Mouse (Mus musculus) NIH3T3 (cell line): ENCODE results near the gene Krtap3-3.
"Not testable (repeated sequence)": the region's sequence is repeated elsewhere in the genome, so short reads cannot be mapped to it uniquely, and the experiment has no call there.

Source experiments
- DNase-seq: peaks from one replicate; pipeline ENCODE4 v3.0.0-alpha.2; 2012; ENCODE audit warnings: low read depth

Krtap3-3 gene

DNA sequence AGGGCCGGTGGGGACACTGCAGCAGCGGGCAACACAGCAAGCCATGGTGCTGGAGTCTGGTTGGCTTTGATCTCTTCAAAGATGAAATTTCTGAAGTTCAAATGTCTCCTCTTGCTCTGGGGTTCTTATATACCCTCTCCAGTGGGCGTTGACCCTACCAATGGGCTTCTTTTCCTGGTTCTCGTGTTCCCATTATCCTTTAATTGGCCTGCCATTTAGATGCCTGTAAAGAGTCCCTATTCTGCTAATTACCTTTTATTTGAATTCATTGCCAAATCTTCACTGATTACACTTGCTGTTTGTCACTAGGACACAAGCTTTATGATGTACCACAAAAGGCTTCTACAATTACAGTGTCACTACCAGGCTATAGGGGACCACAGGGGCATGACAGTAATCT is at the start of gene Krtap3-3:
Gene Krtap3-3 (minus strand): TSS at position 101 of the 400 bp plus-strand sequence.
- no peak for DNase-seq

DNA sequence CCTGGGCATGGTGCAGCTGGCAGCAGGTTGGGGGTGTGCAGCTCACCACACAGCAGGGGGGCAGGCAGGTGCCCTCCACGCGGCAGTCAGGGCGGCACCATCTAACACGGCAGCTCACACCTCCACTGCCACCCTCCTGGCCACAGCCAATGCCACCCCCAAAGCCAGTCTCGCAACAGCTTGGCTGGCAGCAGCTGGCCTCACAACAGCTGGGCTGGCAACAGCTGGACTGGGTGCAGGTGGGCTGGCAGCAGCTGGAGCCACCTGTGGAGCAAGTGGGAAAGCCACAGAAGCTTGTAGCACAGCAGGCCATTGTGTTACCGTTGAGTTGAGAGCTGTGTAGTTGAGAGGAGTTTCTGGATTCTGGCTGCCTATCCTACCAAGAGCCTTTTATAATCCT is 47.1 kb upstream of the Krtap3-3 start, which contains the start of gene Krtap9-3:
Gene Krtap9-3 (minus strand): TSS at position 364 of the 400 bp plus-strand sequence.
- DNase-seq = not testable (repeated sequence)

DNA sequence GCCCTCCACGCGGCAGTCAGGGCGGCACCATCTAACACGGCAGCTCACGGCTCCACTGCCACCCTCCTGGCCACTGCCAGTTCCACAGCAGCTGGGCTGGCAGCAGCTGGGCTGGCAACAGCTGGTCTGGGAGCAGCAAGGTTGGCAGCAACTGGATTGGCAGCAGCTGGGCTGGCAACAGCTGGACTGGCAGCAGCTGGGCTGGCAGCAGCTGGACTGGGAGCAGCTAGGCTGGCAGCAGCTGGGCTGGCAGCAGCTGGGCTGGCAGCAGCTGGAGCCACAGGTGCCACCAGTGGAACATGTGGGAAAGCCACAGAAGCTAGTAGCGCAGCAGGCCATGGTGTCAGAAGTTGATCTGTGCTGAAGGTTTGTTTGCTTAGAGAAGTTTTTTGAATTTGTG is 40.3 kb upstream of the Krtap3-3 start, which contains the start of gene Krtap1-3:
Gene Krtap1-3 (minus strand): TSS at position 359 of the 400 bp plus-strand sequence.
- no peak for DNase-seq

DNA sequence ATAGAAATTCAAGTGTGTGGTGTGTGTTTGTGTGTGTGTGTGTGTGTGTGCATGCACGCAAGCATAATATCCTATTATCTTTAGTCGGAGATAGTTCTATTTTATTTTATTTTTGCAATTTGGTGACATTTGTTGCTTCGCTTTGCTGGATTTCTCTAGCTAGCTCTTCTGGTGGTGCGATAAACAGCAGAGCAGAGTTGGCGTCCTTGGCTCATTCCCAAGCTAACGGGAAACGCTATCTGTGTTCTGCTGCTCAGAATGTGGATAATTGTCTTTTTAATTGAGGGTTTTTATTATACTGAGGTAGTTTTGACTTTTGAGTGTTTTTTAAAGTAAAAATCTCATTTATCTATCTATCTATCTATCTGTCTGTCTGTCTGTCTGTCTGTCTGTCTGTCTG is 34.4 kb upstream of the Krtap3-3 start:
- no peak for DNase-seq

DNA sequence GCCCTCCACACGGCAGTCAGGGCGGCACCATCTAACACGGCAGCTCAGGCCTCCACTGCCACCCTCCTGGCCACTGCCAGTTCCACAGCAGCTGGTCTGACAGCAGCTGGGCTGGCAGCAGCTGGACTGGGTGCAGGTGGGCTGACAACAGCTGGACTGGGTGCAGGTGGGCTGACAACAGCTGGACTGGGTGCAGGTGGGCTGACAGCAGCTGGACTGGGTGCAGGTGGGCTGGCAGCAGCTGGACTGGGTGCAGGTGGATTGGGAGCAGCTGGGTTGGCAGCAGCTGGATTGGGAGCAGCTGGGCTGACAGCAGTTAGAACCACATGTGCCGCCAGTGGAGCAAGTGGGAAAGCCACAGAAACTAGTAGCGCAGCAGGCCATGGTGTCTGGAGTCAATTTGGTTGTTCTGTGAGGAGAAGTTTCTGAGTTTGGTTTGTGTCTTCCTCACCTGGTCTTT is 32.6 kb upstream of the Krtap3-3 start, which contains the start of gene Krtap1-4:
Gene Krtap1-4 (minus strand): TSS at position 410 of the 460 bp plus-strand sequence.
- DNase-seq = no peak

DNA sequence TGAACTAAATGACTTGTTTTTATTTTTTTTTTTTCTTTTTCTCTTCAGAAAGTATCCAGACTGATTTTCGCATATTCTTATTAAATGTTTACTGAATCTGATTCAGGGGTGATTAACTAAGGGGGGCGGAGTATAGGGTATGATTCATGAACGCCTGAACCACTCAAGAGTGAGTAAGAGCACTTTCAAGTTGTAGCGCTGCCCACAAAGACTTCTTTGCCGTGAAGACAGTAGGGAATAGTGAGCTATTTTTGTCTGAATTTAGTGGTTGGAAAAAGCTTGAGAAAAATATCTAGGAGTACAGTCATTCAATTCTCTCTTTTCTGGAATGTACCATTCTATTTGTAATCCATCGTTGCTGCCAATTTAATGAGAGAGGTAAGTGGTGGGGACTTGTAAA is 30.9 kb upstream of the Krtap3-3 start:
- DNase-seq = peak; percentile 84

DNA sequence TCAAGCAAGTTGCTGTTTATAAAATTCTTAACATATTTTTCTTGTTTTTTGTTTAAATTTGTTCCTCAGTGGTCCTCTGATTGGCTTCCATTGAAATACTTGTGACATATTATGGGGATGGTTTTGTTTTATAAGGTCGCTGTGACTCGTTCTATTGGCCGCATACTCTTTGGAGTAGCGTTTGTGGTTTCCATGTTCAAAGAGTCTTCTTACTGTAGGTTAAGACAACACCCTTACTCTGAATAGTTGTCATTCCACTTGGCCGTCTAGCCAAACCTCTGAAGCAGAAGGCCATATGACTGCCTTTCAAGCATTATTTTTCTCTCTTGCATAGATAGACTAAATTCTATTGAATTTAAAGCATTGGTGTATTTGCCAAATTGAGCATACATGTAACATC is 30.4 kb upstream of the Krtap3-3 start:
- DNase-seq = peak; percentile 28

DNA sequence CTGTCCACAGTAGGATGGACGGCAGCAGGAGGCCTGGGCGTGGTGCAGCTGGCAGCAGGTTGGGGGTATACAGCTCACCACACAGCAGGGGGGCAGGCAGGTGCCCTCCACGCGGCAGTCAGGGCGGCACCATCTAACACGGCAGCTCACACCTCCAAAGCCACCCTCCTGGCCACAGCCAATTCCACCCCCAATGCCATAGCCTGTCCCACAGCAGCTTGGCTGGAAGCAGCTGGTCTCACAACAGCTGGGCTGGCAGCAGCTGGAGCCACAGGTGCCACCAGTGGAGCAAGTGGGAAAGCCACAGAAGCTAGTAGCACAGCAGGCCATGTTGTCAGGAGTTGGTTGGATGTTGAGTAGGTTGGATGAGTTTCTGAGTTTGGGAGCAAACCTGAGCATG is 30.0 kb upstream of the Krtap3-3 start, which contains the start of gene Krtap1-5:
Gene Krtap1-5 (minus strand): TSS at position 381 of the 400 bp plus-strand sequence.
- DNase-seq = no peak

DNA sequence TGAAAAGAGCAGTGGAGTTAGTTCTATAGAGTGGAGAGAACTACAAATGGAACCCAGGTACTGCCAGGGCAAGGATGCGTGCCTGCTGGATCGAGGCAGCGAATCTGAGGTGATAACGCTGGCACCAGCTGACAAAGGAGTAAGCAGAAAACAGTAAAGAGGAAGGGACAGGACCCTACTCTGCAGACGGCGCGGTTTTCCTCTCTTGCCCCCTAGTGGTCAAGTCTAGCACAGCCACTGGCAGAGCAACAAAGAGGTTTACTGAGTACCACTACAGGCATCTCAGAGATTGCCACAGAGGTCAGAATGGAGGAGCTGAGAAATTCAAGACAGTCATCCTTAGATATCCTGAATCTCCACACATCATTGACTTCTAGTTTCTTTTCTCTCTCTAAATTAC is 23.4 kb upstream of the Krtap3-3 start:
- peak; percentile 75 for DNase-seq

DNA sequence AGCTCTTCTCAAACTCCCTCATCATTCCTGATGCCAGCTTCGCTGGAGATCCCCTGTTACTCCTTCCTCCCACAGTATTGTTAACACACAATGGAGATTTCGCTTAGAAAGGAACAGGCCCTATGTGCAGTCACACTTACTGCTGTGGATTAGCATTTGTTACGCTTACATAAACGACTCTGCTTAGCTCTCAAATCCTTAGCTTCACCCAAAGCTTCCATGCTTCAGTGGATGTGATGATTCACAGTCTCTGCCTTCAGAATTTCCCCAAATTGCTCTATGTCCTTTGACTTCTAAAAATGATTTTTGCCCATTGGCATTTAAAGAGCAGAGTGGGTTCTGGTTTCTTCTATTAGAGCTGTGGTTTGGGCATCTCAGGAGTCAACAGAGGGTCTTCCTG is 22.5 kb upstream of the Krtap3-3 start:
- DNase-seq = peak; percentile 24

DNA sequence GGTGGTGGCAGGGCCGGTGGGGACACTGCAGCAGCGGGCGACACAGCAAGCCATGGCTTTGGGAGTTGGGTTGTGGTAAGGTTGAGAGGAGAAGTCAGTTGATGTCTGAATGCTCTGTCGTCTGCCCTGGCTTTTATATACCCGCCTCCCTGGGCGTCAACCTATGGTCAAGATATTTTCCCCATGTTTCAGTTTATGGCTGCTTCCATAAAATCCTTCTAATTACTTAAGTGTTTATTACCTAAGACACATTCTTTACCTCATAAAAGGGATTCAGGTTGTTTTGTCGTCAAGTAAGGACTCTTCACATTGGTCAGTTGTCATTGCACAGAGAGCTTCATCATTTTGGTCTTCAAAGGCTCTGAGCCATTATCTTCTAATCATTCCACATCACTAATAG is 15.9 kb upstream of the Krtap3-3 start, which contains the start of gene Krtap3-1:
Gene Krtap3-1 (minus strand): TSS at position 101 of the 400 bp plus-strand sequence.
- no peak for DNase-seq

DNA sequence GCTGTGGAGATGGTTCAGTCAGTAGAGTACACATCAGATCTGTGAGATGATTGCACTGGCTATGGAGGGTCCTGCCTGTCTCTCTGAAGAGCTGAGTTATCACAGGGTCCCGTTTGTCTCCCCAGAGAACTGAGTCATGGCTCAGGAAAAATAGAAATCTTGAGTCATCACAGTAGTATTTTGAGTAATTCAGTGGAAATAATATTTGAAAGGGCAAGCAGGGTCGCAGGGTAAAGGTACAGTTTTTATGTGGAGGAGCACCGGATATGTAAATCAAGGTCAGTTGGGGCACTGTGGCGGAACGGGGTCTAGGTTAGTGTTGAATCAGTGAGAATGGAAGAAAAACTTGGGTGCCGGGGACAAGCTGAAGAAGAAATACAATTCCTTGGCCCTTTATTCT is 11.9 kb upstream of the Krtap3-3 start:
- DNase-seq = no peak

DNA sequence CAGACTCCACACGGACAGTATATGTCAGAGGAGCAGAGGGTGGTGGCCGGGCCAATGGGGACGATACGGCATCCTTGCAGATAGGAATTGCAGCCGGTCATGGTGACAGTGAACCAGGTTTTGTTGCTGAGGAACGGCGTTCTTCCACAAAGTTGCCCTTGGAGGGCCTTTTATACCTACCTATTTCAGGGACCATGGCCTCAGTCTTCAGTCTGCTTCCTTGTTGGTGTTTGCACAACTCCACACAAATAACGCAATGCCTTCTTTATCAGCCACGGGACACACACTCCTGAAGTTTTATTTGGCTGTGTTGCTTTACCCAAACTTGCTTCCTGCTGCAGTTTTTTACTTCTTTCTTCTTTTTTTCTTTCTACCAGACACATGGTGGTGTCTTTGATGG is 8.7 kb upstream of the Krtap3-3 start, which contains the start of gene Gm11939:
Gene Gm11939 (minus strand): TSS at position 101 of the 400 bp plus-strand sequence.
- no peak for DNase-seq

DNA sequence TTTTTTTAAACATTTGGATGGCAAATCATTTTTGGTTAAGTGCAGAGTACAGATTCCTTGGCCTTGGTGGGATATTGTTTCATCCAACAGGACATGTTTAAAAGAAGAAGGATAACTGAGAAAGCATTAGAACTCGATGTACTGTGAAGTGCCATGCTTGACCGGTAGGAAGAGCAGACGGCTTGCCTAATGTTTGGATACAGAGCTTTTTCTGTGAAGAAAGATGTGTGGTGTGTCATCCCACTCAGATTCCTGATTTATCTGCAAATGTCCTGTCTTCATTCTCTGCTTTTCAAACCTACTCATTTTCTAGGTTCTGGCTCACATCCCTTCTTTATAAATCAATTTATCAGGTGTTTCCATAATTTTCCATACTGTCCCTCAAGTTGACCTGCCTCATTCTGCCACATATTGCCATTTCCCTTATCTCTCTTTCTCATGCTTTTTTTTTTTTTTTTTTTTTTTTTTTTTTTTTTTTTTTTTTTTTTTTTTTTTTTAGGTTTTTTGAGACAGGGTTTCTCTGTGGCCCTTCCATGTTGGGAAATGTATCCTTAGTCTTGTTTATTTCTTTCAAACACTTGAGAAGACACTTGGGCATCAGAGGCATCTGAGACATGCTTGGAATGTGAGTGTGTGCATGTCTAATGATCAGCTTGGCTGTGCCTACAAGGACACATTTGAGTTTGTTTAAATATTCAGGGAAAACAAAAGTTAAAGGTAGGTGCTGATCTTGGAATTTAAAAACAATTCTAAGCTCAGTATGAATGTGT is 7.5 kb upstream of the Krtap3-3 start:
- no peak for DNase-seq

DNA sequence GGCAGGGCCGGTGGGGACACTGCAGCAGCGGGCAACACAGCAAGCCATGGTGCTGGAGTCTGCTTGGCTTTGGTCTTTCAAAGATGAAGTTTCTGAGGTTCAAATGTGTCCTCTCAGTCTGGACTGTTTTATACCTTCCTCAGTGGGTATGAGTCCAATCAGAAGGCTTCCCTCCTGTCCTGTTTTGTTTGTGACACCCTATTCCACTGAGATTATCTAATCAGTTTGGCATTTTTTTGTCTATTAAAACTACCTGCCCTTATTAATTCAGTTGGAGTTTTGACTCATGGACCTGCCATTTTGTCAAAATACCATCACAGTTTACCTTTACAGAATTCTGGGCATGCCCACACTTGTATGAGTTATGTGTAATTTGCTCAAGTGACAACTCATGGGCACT is 6.1 kb upstream of the Krtap3-3 start, which contains the start of gene Krtap3-2:
Gene Krtap3-2 (minus strand): TSS at position 101 of the 400 bp plus-strand sequence.
- DNase-seq = no peak

DNA sequence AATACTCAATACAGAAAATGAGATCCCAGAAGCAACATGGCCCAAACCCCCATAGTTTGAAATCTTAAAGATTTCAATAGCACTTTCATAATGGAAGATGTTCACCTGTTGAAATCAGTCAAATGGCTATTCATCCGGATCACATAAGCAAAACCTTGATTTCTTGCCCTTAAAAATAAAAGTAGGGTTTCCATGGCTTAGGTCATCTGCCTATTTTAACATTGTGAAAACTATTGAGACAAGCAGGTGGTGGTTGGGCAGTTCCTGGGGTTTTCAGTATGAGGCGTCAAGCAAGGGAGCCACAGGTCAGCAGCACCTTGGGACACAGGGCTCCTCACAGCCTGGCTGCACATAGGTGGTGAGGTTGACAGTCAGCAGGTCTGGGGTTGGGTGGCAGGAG is 5.5 kb upstream of the Krtap3-3 start:
- DNase-seq = no peak

DNA sequence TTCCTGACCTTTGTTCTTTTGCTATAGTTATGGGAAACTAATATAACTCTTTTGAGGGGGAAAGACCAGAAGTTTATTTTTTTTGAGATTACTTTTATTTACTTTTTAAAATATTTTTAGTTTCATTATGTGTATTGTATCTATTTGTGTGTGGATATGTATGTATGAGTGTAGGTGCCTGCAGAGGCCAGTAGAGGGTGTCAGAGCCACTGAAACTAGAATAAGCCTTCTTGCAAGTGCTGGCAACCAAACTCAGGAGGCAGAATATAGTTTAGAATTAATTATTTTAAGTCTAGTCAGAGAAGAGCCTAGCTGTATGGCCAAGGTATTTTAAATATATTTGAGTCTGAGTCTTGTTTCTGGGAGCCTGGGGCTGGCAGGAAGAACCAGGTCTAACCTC is 2.8 kb downstream of the Krtap3-3 start:
- DNase-seq = no peak

DNA sequence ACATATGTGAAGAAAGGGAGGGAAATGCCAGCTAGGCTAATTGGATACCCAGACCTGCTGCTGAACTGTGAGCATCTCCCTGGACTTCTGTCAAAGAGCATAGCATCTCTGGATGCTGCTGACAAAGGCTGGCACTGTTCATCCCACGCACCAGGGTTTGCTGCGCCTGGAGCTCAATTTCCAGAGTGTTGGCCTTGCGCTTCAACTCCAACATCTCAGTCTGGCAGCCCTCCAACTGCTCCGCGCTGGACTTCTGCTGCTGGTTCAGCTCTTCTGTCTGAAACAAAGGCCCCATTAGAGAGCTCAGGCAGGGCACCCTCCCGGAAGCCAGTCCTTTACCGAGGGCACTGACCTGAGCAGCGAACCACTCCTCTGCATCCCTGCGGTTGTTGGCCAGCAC is 10.9 kb downstream of the Krtap3-3 start:
- DNase-seq = peak; percentile 14

DNA sequence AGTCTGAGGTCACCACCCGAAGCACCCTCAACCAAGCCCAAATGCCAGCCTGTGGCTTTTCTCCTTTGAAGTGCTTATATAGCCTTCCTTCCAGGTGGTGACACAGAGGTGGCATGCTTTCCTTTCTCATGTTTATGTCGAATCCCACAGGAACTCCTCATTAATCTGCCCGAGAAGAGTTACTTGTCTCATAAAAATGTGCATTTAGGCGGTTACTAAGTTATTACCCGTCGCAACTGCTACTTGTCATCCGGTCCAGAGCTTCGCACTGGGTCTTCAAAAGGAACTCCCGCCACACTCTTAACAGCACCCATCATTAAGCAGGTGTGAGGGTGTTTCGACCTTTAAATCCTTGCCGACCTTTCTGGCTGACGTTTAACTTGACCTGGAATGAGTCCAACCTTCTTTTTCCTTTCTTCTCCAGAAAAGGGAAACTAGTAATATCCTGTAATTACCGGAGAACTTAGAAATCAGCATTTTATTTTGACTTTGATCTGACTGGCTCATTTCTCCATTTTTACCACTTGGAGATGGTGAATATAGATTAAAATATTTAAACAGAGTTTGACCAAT is 29.3 kb downstream of the Krtap3-3 start, which contains the start of gene Krt39:
Gene Krt39 (minus strand): TSS at position 51 of the 573 bp plus-strand sequence.
- DNase-seq = no peak

DNA sequence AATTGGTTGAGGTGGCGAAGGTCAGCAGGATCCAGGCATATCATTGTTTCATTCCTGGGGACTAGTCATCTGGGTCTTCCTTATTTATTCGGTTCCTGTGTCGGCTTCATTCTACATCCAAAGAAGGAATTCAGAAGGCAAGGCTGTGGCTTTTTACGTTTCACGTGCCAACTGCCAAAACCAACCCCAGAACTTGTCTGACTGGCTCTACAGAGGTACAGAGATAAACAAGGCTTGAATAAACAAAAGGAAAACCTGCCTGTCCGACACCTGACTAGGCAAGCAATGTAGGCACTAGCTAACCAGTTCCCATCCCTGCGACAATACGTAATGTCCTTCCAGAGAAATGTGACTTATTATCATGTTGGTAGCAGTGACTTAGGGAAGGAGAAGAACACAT is 36.6 kb downstream of the Krtap3-3 start:
- DNase-seq = no peak
